In the genomic region with DNA sequence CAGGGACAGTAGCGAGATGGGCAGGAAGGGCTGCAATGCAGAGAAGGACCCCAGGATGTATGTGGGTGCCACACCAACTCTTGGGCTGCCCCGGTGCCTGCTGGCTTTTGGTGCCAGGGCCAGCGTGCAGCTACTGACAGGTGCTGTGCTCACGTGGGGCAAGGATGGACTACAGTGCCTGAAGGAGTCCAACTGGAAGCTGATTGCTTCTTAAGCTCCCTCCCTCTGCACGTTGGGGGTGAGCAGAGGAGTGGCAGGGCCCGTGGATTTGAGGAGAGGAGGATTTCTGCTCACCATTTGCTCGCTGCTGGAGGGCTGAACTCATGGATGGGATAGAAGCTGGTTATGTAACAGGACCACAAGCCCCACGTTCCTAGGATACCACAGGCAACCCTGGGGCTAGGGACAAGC, we compare ENCODE assay signal across 8 mouse cellular contexts. TPM values are rescaled to one million over a fixed set of nuclear protein-coding genes. Genes with fewer than 3 reads are reported as not detected.
DNase-seq lines count a peak whose midpoint lies in the region; ATAC-seq and TF ChIP-seq lines count a peak whose summit lies in the region.

No protein-coding gene starts in this region.

- ATAC-seq in cerebellum, adult (ENCODE audit: insufficient number of reproducible peaks, low FRiP score, low TSS enrichment): peak; percentile 68
- peak; percentile 9 for ATAC-seq in inflammation-experienced regulatory T-cells, adult 6 months
- ATAC-seq in liver, embryonic 13.5 days (ENCODE audit: low read depth): no peak

- H3K4me2 ChIP-seq in liver, embryonic 13.5 days: peak overlapping the region; percentile 76

- no peak for TF ChIP-seq CTCF in C2C12 (IDR thresholded peaks at IDR 0.05; ENCODE audit: control insufficient read depth, insufficient read depth, insufficient read length)
- TF ChIP-seq CTCF in embryonic fibroblast, embryonic 13.5 days (IDR thresholded peaks at IDR 0.05; ENCODE audit: borderline replicate concordance, insufficient read depth, low read length): no peak
- TF ChIP-seq CTCF in olfactory bulb, adult 2 months (IDR thresholded peaks at IDR 0.05; ENCODE audit: insufficient read depth, low read depth, low read length): no peak

- H3K9ac ChIP-seq in liver, embryonic 13.5 days: peak overlapping the region; percentile 64

- H3K36me3 ChIP-seq in C2C12 (ENCODE audit: control insufficient read depth, insufficient read depth): no peaks in the 10 kb centered on the region
- H3K36me3 ChIP-seq in liver, embryonic 13.5 days: no peaks in the 10 kb centered on the region

- no peaks in the 10 kb centered on the region for H3K9me3 ChIP-seq in liver, embryonic 13.5 days (replicated peaks)

- H3ac ChIP-seq in C2C12 (ENCODE audit: control insufficient read depth, insufficient read length, low read depth): peak overlapping the region; percentile 1

- peaks cover 18% of the 10 kb centered on the region for H3K4me1 ChIP-seq in embryonic fibroblast, embryonic 13.5 days (ENCODE audit: control insufficient read depth, insufficient read depth, low read length)
- H3K4me1 ChIP-seq in liver, embryonic 13.5 days (replicated peaks): peaks cover 50% of the 10 kb centered on the region
- peaks cover 20% of the 10 kb centered on the region for H3K4me1 ChIP-seq in olfactory bulb, adult 2 months (ENCODE audit: control insufficient read depth, insufficient read depth, low read length)

- no peak overlapping the region for H3K4me3 ChIP-seq in C2C12 (ENCODE audit: insufficient read depth, poor library complexity, severe bottlenecking)
- peak overlapping the region; percentile 0; the same call in 1 of the 2 replicates for H3K4me3 ChIP-seq in embryonic fibroblast, embryonic 13.5 days (ENCODE audit: insufficient read depth, low read length)
- peak overlapping the region; percentile 52 for H3K4me3 ChIP-seq in liver, embryonic 13.5 days (replicated peaks)
- H3K4me3 ChIP-seq in olfactory bulb, adult 2 months (ENCODE audit: insufficient read depth, low read depth, low read length): peak overlapping the region; percentile 68

- WGBS in liver, embryonic 13.5 days (ENCODE audit: insufficient replicate concordance): 27% methylated on average over 8 of the region's 8 CpGs
- 3% methylated on average over 8 of the region's 8 CpGs for WGBS in olfactory bulb, adult 2 months

- no peaks in the 10 kb centered on the region for H3K27me3 ChIP-seq in C2C12 (ENCODE audit: control insufficient read depth, insufficient read depth, insufficient read length)
- no peaks in the 10 kb centered on the region for H3K27me3 ChIP-seq in liver, embryonic 13.5 days

- H3K79me3 ChIP-seq in C2C12 (ENCODE audit: low read depth): no peaks in the 10 kb centered on the region

- no peak overlapping the region for H3K27ac ChIP-seq in embryonic fibroblast, embryonic 13.5 days (ENCODE audit: insufficient read depth, low read length)
- peak overlapping the region; percentile 67 for H3K27ac ChIP-seq in liver, embryonic 13.5 days
- peak overlapping the region; percentile 98 for H3K27ac ChIP-seq in olfactory bulb, adult 2 months (ENCODE audit: insufficient read depth, low read depth, low read length)

- TF ChIP-seq POLR2A in embryonic fibroblast, embryonic 13.5 days (IDR thresholded peaks at IDR 0.05; ENCODE audit: low read depth, low read length): no peak
- no peak for TF ChIP-seq POLR2A in olfactory bulb, adult 2 months (IDR thresholded peaks at IDR 0.05; ENCODE audit: insufficient read depth, low read depth, low read length)

- H3K79me2 ChIP-seq in C2C12 (ENCODE audit: control insufficient read depth, insufficient read depth): no peaks in the 10 kb centered on the region

- no peak for DNase-seq in cerebellum, adult 8-10 months
- DNase-seq in liver, embryonic 13.5 days: no peak
- DNase-seq in thymus, postnatal 4 days: no peak

TF ChIP-seq in C2C12, 6 proteins besides CTCF, POLR2A, EP300 and RAD21:
- no peak for TF ChIP-seq MYOD1 (IDR thresholded peaks at IDR 0.05; ENCODE audit: control insufficient read depth, insufficient read length, low read depth)
- peak; percentile 8 for TF ChIP-seq USF1 (IDR thresholded peaks at IDR 0.05; ENCODE audit: low read depth)

RNA-seq across cellular contexts. Expression of gene Tef, which starts 0.7 kb away (rescaled TPM):
- polyA plus RNA-seq in C2C12 (2012; fragmentation: generic; extraction: Trizol): 32.6 TPM
- 37.4 and 43.1 TPM in 2 replicates for polyA plus RNA-seq in embryonic fibroblast, embryonic 13.5 days (2011; ENCODE audit: insufficient read length, low read depth, missing spikeins)
- 10 to 100 TPM in 1 of 3 experiments, 1 to 10 TPM in 2; 2.3 to 14.0 (median 8.8) TPM for polyA plus RNA-seq in inflammation-experienced regulatory T-cells, adult 6 months (2017; shearing (Covaris generic))
- 4.5 and 5.9 TPM in 2 replicates for polyA plus RNA-seq in liver, embryonic 13.5 days (2015; fragmentation: Nextera tagmentation; extraction: Ambion mirVana)
- 278 TPM in 1 of 2 replicates, not detected in the other for polyA plus RNA-seq in olfactory bulb, adult 2 months (2012; ENCODE audit: insufficient read depth, insufficient read length, low replicate concordance, missing spikeins)

RNA-seq across cellular contexts. Expression of gene Tob2, which starts 55.6 kb away (rescaled TPM):
- 37.5 TPM for polyA plus RNA-seq in C2C12 (2012; fragmentation: generic; extraction: Trizol)
- 21.4 and 22.8 TPM in 2 replicates for polyA plus RNA-seq in embryonic fibroblast, embryonic 13.5 days (2011; ENCODE audit: insufficient read length, low read depth, missing spikeins)
- 10 to 100 TPM; 29.7 to 45.8 (median 34.0) TPM for polyA plus RNA-seq in inflammation-experienced regulatory T-cells, adult 6 months (2017; shearing (Covaris generic))
- polyA plus RNA-seq in liver, embryonic 13.5 days (2015; fragmentation: Nextera tagmentation; extraction: Ambion mirVana): 9.0 and 11.9 TPM in 2 replicates
- polyA plus RNA-seq in olfactory bulb, adult 2 months (2012; ENCODE audit: insufficient read depth, insufficient read length, low replicate concordance, missing spikeins): not detected in 2 replicates

RNA-seq across cellular contexts. Expression of gene Rangap1, which starts 57.6 kb away (rescaled TPM):
- polyA plus RNA-seq in C2C12 (2012; fragmentation: generic; extraction: Trizol): 233 TPM
- polyA plus RNA-seq in embryonic fibroblast, embryonic 13.5 days (2011; ENCODE audit: insufficient read length, low read depth, missing spikeins): 68.2 and 69.1 TPM in 2 replicates
- 10 to 100 TPM; 43.0 to 72.2 (median 45.8) TPM for polyA plus RNA-seq in inflammation-experienced regulatory T-cells, adult 6 months (2017; shearing (Covaris generic))
- polyA plus RNA-seq in liver, embryonic 13.5 days (2015; fragmentation: Nextera tagmentation; extraction: Ambion mirVana): 90.9 and 100 TPM in 2 replicates
- not detected in 2 replicates for polyA plus RNA-seq in olfactory bulb, adult 2 months (2012; ENCODE audit: insufficient read depth, insufficient read length, low replicate concordance, missing spikeins)

RNA-seq across cellular contexts. Expression of gene Zc3h7b, which starts 58.1 kb away (rescaled TPM):
- polyA plus RNA-seq in C2C12 (2012; fragmentation: generic; extraction: Trizol): 46.9 TPM
- 41.2 and 50.6 TPM in 2 replicates for polyA plus RNA-seq in embryonic fibroblast, embryonic 13.5 days (2011; ENCODE audit: insufficient read length, low read depth, missing spikeins)
- polyA plus RNA-seq in inflammation-experienced regulatory T-cells, adult 6 months (2017; shearing (Covaris generic)): 1 to 10 TPM; 4.3 to 8.1 (median 5.7) TPM
- polyA plus RNA-seq in liver, embryonic 13.5 days (2015; fragmentation: Nextera tagmentation; extraction: Ambion mirVana): 5.3 and 6.0 TPM in 2 replicates
- not detected in 2 replicates for polyA plus RNA-seq in olfactory bulb, adult 2 months (2012; ENCODE audit: insufficient read depth, insufficient read length, low replicate concordance, missing spikeins)

Comparison
In these comparisons a context has a peak if more than half of its experiments do, and no peak if none do; other contexts are left out.
1. RNA of gene Rangap1, which starts 57.6 kb away (polyA plus RNA-seq): 233 TPM in C2C12 (single experiment), 90.9 to 100 TPM in liver, embryonic 13.5 days, 68.2 to 69.1 TPM in embryonic fibroblast, embryonic 13.5 days and 43.0 to 72.2 TPM in inflammation-experienced regulatory T-cells, adult 6 months; not detected in olfactory bulb, adult 2 months; every median in the first group is over 10 times any median in the second.